Mouse (Mus musculus): Measurements from ENCODE around the gene Atad5.

GRCm38 (mm10) chr11:80152376-80152775 lies 63.2 kb downstream of the Atad5 start:
- TF ChIP-seq GATA1 (IDR thresholded peaks at IDR 0.05; ENCODE audit: borderline replicate concordance, low read length) (no peak), FLI1 (IDR thresholded peaks at IDR 0.05; ENCODE audit: low read length) (no peak)
